Mouse (Mus musculus): ENCODE results near the gene Dohh. TPM values are rescaled to one million over a fixed set of nuclear protein-coding genes. Genes with fewer than 3 reads are reported as not detected.

Gene Dohh
- total RNA-seq, 2 experiments from 2014 or later, result 36.5 to 42.5 TPM

DNA sequence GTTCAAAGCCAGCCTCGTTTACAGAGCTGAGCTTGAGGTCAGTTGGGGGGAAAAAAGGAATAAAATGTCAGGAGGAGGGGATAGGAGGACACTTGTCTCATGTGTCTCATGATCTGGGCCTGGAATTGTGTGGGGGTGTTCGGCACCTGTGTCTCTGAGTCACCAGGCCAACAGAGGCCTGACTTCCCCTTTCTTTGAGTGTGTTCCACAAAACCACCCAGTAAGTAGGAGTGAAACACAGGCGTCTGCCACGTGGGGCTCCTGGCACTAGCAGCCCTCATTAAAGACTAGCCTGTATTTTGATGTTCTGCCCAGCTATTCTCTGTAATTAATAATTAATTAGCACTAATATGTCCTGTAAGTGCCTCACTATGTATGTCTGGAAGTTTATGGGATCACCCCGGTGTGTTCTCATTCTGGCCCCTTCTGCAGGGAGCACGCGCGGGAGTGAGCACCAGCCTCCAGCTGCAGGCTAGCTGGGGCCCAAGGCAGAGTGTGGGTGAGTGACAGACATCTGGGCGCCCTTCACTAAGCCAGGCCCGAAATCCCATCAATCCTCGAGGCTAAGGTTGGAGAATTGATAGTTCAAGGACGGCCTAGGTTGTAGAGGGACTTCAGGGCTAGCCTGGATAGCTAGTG is 27.8 kb upstream of the Dohh start:
- DNase-seq, result no peak
- intact Hi-C loops (cut with DNase I), result no loop called here

DNA sequence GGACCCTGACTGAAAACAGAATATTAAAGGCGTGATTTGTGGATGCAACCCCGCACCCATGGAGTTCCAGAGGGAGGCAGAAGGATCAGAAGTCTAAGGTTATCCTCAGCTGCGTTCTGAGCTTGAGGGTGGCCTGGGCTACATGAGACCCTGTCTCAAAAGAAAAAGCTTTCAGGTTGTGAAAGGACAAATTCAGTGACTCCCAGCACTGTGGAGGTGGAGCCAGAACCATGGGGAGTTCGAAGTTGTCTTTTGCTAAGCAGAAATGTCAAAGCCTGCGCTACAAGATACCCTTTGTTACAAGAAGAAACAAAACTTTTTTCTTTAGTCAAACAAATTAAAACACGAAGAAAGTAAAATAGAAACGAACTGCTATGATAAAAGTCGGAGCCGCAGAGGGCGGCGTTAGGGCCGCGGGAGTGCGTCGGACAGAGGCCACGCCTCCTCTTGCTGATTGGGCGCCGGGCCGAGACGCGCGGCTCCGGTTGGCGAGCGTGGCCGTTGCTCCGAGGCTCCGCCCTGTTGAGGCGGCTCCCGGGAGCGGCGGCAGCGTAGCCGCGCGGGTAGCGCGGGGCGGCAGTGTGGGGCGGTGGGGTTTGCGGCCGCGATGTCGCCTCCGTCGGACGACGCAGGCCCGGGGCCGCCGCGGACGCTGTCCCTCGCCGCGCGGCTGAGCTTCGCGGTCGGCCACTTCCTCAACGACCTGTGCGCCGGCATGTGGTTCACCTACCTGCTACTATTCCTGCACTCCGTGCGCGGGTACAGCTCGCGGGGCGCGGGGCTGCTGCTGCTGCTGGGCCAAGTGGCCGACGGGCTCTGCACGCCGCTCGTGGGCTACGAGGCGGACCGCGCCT is 27.0 kb upstream of the Dohh start, which contains the start of gene Mfsd12:
Mfsd12 (plus strand) TSS at position 501 of the 854 bp plus-strand sequence.
- peak; percentile 85 to 90 for DNase-seq

DNA sequence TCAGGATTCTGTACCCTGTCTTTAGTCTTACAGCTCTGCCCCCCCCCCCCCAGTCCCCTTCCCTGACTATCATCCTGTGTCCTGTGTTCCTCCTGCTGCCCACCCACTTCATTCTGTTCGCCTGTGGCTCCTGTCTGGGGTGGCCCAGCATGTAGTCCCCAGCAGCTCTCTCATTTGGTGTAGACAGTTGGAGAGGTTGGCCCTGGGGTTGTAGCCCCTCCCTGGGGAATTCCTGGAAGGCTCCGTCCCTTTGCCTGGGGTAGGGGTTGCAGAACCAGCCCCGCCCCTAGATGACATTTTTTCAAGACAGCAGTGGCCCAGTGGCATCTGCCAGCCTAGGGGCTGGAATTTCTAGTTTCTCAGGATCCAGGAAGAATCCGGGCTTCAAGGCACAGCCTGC is 26.0 kb upstream of the Dohh start:
- DNase-seq, result no peak
- intact Hi-C loops (cut with DNase I), result no loop called here

More for the DNA sequence above, 27.0 kb upstream of the Dohh start, which contains the start of gene Mfsd12:
- intact Hi-C loops (cut with DNase I), result no loop called here

DNA sequence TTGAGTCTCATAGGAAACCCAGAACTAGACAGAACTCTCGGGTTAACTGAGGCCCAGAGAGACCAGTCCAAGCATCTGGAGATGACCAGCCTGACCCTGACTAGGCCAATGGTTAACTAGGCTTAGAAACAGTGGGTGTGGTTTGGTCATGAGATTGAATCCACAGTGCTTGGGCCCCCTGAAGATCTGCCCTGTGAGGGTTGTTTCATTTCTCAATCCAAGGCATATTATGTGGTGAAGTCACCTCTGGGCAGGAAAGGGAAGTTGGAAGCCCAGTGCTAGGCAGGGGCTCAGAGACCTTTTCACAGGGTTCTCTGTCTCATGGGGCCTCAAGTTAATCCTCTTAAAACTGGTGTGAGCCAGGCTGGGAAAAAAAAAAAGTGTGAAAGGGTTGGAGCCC is 25.4 kb upstream of the Dohh start:
- DNase-seq, result no peak
- intact Hi-C loops (cut with DNase I), result no loop called here

DNA sequence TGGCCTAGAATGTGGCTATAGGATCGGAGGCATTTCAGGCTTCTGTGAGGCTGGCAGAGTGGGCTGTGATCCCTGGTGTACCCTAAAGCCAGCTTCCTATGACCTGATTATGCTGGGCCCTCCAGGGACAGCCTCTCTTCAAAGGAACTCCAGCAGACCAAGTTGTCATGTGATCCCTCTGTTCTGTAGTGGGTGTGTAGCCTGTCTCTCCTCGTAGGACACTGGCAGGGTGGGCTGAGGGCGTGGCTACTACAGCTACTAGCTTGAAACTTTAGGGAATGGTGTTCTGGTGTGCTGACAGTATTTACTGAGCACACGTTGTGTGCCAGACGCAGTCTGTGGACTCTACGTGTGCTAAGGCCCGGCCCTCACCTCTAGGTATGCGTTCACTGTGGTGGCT is 23.5 kb upstream of the Dohh start:
- intact Hi-C loops (cut with DNase I), result no loop called here
- no peak for DNase-seq

DNA sequence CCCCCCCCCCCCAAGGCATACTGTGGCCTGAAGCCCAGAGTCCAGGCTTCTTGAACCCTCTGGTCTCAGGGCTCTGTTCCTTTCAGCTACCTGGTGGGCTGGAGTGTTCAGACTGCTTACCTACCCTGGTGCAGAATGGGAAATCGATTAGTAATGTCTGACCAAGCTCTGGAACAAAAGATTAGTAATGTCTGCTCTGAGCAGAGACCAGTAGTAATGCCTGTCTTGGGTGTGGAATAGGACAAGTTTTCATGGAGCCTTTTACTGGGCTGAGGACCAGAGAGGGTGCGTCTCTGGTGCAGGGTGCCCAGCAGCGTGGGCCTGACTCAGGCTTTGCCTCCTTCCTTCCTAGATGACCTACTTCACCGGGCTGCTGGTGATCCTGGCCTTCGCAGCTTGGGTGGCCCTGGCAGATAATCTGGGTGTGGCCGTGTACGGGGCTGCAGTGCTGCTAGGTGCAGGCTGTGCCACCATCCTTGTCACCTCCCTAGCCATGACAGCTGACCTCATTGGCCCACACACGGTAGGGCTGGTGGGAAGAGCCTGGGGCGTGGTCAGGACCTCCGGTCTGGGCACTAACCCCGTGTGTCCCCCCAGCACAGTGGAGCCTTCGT is 21.8 kb upstream of the Dohh start:
- DNase-seq, result no peak
- intact Hi-C loops (cut with DNase I), result no loop called here

DNA sequence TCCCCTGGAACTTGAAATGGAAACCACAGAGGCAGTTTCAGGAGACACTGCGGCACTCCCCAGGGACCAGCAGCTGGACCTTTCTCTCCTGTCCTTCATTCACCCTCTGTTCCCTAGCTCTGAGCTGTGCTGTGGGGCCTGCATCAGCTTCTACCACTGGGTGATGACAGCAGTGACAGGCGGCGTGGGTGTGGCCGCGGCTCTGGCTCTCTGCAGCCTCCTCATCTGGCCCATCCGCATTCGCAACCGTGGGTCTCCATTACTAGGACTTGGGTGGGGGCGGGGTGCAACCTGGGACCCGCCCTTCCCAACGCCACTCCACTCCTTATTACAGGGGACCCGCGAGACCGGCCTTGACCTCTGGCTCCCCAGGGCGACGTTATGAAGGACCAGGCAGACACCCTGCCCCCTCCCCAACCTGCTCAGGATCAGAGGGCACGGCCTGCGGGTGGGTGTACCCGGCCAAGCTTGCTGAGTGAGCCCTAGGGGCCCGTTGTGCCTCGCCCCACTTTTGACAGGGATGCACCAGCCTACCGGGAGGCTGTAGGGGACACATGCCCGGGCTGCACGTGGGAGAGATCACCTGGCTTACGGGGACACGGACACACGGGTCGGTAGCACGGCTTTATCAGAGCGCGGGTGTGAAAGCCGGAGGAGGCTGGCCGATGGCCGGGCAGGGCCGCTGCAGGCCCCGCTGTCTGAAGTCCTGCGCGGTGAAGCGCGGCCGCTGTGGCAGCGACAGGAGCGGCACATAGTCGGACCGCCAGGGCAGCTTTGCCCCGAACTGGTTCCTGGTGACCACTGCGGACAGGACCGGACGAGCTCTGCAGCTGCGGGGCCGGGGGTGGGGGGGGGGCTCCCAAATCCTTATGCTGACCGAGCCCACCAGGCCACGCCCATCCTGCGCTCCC is 20.5 kb upstream of the Dohh start:
- no peak for DNase-seq

DNA sequence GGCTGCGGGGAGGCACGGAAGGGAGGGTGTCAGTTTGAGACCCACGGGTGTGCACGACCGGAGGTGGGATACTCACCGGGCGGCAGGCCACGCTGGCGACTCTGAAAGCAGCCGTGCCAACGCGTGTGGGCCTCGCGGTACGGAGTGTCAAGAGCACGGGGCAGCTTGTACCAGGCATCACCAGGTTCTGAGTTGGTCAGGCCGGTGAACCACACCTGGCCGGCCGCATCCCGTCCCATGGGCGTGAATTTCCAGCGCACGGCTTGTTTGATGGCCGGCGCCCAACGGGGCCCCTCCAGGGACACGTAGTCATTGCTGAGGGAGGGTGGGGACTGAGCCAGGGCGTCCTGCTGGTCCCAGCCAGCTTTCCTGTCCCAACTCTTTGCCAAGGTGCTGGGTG is 19.6 kb upstream of the Dohh start:
- intact Hi-C loops (cut with DNase I), result no loop called here
- peak in 1 of 2 experiments; percentile 32 for DNase-seq

More for the DNA sequence above, 20.5 kb upstream of the Dohh start:
- intact Hi-C loops (cut with DNase I), result no loop called here

DNA sequence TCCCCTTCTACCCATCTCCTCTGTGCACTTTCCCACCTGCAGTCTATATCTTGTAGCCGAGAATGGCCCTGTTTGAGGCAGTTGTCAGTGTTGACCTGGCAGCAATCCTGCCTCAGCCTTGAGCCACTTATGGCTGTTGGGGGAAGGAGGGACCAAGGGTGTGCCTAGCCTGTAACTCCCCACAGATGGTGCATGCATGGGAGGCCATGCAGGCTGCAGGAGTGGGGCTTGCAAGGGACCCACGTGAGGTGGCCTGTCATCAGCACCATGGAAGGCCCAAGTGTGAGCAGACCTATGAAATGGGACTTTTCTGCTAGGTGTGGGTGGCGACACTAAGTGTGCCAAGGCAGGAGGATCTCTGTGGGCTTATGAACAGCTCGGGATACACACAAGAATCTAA is 19.2 kb upstream of the Dohh start:
- intact Hi-C loops (cut with DNase I), result no loop called here
- DNase-seq, result no peak

DNA sequence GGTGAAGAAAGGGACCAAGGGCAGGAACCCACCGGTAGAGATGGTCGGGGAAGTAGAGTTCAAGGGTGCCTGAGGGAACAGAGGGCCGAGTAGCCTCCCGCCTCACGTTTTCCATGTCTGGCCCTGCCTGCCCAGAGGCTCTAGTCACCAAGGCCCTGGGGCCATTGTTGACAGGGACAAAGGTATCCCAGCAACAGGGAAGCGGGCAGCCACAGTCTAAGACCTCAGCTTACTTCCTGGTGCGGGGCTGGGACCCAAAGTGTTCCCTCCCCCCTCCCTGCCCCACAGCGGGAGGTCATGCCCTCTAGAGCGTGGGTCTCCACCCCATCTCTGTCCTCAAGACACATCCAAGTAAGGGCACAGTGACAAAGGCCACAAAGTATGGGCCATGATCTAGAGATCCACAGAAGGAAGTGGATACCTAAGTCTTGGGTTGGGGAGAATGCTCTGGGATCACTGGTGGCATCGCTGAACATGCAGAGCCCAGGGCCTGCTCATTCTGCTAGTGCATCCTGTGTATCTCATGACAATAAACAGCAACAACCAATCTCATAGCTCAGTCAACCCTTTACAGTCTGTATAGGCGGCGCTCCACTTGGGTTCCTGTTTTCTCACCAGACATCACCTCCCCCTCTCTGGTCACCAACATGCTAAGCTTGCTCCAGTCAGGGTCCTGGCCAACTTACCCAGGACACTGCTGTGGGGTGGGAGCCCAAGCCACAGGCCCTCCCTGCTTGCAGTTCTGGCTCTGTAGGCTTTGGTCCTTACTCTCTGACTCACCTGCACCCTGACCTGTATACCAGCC is 18.4 kb upstream of the Dohh start, which contains the start of gene 4930404N11Rik:
4930404N11Rik (minus strand) TSS at position 145 of the 805 bp plus-strand sequence.
- intact Hi-C loops (cut with DNase I), result no loop called here

DNA sequence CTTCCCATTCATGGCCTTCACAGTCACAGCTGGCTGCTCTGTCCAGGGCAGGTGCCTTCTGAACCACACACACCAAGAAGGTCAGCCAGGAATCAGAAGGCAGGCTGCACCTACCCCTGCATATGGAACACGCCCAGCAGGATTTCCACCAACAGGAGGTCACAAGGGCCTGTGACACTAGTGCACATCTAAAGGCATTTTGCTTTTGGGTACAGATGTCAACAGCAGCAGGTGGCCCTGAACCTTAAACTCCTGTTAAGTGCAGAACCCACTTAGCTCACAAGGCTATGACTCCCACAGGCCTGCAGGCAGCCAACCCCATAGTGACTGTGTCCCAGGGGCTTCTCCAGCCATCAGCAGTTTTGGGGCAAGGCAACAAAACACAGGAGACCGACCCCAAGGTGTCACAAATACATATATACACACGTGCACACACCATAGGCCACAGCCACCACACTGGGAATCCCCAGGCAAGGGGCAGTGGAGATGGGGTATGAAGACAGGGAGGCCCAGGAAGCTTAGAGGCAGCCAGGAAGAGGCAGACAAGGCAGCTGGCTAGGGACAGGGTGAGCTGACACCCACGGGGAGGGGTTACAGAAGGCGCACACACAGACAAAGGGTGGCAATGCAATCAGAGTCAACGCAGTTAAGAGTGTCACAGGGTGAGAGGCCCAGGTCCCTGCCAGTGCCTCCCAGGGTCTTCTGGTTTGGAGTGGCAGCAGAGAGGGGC is 17.6 kb upstream of the Dohh start:
- intact Hi-C loops (cut with DNase I), result no loop called here
- DNase-seq, result no peak

More for the DNA sequence above, 18.4 kb upstream of the Dohh start, which contains the start of gene 4930404N11Rik:
- no peak for DNase-seq

DNA sequence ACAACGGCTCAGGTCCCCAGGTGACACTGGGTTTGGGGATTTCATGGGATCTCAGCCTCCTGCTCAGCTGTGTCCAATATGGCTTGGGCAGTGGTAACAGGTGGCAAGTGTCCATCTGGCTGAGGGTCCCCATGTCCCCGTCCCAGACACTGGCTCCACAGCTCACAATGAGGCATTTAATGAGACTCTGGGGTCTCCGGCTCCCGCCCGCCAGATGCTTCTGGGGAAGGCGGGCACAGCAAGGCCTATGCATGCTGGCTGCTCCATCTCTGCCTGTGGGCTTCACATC is 17.1 kb upstream of the Dohh start:
- intact Hi-C loops (cut with DNase I), result no loop called here
- no peak for DNase-seq

DNA sequence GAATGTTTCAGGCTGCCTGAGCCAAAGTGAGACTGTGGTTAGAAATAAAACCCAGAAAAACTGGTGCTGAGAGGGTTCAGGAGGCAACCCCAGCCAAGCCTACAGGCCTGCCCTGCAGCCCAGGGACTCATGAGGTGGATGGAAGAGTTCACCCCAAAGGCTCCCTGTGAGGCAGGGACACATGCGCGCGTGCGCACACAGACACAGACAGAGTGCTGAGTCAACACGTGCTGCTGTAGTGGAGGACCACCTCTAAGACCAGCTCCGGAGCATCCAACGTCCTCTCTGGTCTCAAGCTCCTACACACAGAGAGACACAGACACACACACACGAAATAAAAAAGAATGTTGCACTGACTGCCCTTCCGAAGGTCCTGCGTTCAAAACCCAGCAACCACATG is 8.9 kb upstream of the Dohh start:
- intact Hi-C loops (cut with DNase I), result no loop called here
- DNase-seq, result no peak

DNA sequence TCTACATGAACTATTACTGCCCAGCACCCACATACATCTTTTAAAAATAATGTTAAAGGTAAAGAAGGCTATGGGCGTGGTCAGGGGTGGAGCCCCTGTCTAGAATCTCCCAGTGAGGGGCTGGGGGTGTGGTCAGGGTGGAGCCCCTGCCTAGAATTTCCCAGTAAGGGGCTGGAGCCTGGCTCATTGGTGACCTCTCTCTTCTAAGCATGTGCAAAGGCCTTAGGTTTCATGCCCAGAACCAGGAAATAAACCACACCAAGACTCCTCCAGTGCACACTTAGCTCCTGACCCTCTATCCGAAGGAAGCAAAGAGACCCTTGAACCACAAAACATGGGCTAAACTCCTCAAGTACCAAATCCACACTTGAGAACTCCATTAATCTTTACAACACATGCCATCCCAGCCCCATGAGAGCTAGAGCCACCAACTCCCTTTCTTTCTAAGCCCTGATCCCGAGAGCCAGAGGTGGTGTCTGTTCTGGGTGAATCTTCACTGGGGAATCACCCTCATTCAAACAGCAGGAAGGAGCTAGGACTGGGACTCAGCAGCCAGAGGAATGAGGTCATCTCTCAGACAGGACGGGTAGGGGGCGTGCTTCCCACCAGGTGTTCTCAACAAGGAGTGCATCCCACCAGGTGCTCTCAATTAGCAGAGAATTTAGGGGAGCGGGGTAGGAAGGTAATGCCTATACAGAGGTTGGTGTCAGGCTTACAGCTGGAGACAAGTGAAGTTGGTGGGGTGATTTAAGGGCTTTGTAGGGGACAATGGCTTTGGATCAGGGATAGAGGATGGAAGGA is 7.5 kb upstream of the Dohh start:
- no peak for DNase-seq
- intact Hi-C loops (cut with DNase I), result no loop called here

DNA sequence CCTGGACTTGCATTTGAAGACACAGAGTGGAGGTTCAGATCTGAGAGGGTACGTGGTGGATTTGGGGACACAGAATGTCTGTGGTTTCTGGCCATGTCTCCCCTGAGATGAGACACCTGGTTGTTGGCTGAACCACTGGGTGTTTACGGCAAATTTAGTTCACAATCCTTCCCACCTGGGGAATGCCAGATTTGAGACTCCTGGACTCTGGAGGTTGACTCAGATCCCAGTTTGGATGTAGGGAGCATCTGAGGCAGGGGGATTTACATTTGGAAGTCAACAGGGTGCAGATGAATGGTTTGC is 6.9 kb upstream of the Dohh start:
- intact Hi-C loops (cut with DNase I), result no loop called here
- no peak for DNase-seq

DNA sequence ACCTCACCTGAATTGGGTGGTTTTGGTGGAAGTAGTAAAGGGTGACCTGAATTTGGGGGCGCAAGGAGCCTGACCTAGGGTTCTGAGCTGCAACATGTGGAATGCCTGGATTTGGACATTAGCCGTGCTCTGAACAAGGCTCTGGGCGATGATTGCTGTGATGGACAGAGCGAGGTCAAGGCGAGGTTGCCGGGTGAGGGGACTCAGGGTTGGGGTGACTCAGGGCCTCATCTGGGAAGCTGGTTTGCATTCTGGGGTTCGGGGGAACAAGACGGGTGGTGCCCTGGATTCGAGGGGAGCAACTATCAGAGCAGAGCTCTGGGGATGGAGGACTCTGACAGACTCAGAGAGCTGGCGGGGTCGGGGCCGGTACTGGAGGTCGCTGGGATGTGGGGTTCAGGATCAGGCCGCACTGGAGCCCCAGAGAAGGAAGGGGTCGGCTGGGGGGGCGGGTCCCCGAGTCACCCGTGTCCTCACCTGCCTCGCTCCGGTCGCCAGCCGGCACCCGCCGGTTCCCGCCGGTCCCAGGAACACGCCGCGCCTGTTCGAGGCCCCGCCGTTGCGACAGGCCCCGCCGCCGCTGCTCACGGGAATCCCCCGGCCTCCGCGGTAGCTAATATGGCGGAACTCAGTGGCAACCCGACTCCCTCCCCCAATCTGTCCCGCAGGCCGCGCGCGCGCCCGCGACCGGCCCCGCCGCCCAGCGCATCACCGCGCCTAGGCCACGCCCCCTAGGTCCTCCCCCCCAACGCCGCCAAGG is 6.3 kb upstream of the Dohh start, which contains the start of gene Fzr1:
Fzr1 (minus strand) TSS at position 724 of the 760 bp plus-strand sequence.
- intact Hi-C loops (cut with DNase I), result no loop called here
- DNase-seq, result no peak

DNA sequence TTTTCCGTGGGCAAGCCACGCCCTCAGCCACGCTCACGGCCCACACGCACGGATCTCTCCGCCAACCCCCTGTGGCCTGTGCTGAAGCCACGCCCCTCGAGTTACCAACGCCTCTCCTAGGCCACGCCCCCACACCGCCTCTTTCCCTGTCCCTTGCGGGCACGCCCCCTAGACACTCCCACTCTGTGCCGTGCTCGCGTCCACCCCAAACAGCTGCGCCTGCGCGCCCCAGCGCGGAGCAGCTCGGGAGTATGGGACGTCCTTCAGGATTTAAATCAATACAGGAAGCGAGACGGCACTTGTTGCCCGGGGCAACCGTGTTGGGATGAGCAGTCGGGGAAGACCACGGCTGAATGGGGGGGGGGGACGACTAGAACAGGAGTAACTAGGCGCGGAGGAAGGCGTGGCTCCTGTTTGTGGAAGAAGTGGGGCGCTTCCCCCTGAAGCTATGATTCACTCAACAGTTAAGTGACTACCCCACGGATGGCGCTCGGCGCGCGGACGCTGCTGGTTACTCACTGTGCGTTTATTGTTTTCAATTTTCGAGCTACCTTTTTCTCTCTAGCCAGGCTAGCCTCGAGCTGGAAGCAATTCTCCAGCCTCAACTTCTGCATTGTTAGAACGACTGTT is 5.6 kb upstream of the Dohh start:
- DNase-seq, result peak; percentile 100
- intact Hi-C loops (cut with DNase I), result no loop called here

Data from gastrocnemius, postnatal 36 days (tissue).